Mouse (Mus musculus) cerebellum, postnatal 36 days (tissue): ENCODE measurements around the gene Stxbp4.

Experiments
- DNase-seq, 2 experiments: peaks; one replicate each; pipeline ENCODE4 v3.0.0; 2021 to 2022; ENCODE audit warnings: mixed read lengths in 2 of 2

Gene Stxbp4

GRCm38 (mm10) chr11:90637440-90638311, at the start of gene Stxbp4, which contains the start of gene Cox11:
Gene Stxbp4, minus strand, starts transcription at chr11:90638084.
Gene Cox11, plus strand, starts transcription at chr11:90638173.
- DNase-seq, result peak; percentile 96 to 97

- no peak for DNase-seq
Measured at GRCm38 (mm10) chr11:90687040-90687439, 49.2 kb upstream of the Stxbp4 start.

- no peak for DNase-seq
Measured at GRCm38 (mm10) chr11:90686287-90687025, 48.6 kb upstream of the Stxbp4 start.

- no peak for DNase-seq
Measured at GRCm38 (mm10) chr11:90685196-90685595, 47.3 kb upstream of the Stxbp4 start.

- DNase-seq, result no peak
Measured at GRCm38 (mm10) chr11:90684765-90685164, 46.9 kb upstream of the Stxbp4 start.

- DNase-seq, result no peak
Measured at GRCm38 (mm10) chr11:90681171-90681570, 43.3 kb upstream of the Stxbp4 start.

- no peak for DNase-seq
Measured at GRCm38 (mm10) chr11:90678582-90678981, 40.7 kb upstream of the Stxbp4 start.

- no peak for DNase-seq
Measured at GRCm38 (mm10) chr11:90677771-90678288, 39.9 kb upstream of the Stxbp4 start.

- DNase-seq, result no peak
Measured at GRCm38 (mm10) chr11:90677027-90677426, 39.1 kb upstream of the Stxbp4 start.

- no peak for DNase-seq
Measured at GRCm38 (mm10) chr11:90675479-90676110, 37.7 kb upstream of the Stxbp4 start.

GRCm38 (mm10) chr11:90667325-90667724, 29.4 kb upstream of the Stxbp4 start:
- no peak for DNase-seq

GRCm38 (mm10) chr11:90666916-90667315, 29.0 kb upstream of the Stxbp4 start:
- DNase-seq, result no peak

GRCm38 (mm10) chr11:90666144-90666757, 28.4 kb upstream of the Stxbp4 start:
- DNase-seq, result no peak

- DNase-seq, result no peak
Measured at GRCm38 (mm10) chr11:90665161-90665560, 27.3 kb upstream of the Stxbp4 start.

GRCm38 (mm10) chr11:90664345-90664986, 26.6 kb upstream of the Stxbp4 start:
- no peak for DNase-seq

- no peak for DNase-seq
Measured at GRCm38 (mm10) chr11:90663618-90664297, 25.9 kb upstream of the Stxbp4 start.

- no peak for DNase-seq
Measured at GRCm38 (mm10) chr11:90663052-90663451, 25.2 kb upstream of the Stxbp4 start.

- no peak for DNase-seq
Measured at GRCm38 (mm10) chr11:90660662-90661061, 22.8 kb upstream of the Stxbp4 start.

GRCm38 (mm10) chr11:90657527-90657926, 19.6 kb upstream of the Stxbp4 start:
- no peak for DNase-seq

- no peak for DNase-seq
Measured at GRCm38 (mm10) chr11:90652603-90653002, 14.7 kb upstream of the Stxbp4 start.

GRCm38 (mm10) chr11:90650231-90650885, 12.5 kb upstream of the Stxbp4 start:
- no peak for DNase-seq
